Mouse (Mus musculus) forebrain, embryonic 11.5 days (tissue): ENCODE measurements at regions not wholly inside any gene's neighbourhood (a gene's known extent, or its start where the extent isn't known, plus 50 kb on each side); places are given as distances from the start of the nearest gene placed in this dataset.

Experiments used
- ATAC-seq: fragments of 200-750 bp; cut with Nextera tagmentation; replicated peaks from 2 replicates; pipeline ENCODE4 v1.8.0; 2017; ENCODE audit warnings: moderate TSS enrichment; ENCODE audit not compliant: low FRiP score
- DNase-seq: peaks from one replicate; pipeline ENCODE4 v3.0.0-alpha.2; 2017; ENCODE audit warnings: low spot score
- H3K27ac ChIP-seq: fragments of 300-500 bp; sonication (generic); 2 replicates; pipeline ENCODE4 v1.5.1; 2014; ENCODE audit warnings: low read depth, low read length
- H3K27me3 ChIP-seq: fragments of 300-500 bp; sonication (generic); 2 replicates; pipeline ENCODE4 v1.6.1; 2014; ENCODE audit warnings: mild to moderate bottlenecking, low read length, mixed read lengths; ENCODE audit not compliant: control insufficient read depth, insufficient read depth
- H3K36me3 ChIP-seq: fragments of 300-500 bp; sonication (generic); 2 replicates; pipeline ENCODE4 v1.6.1; 2014; ENCODE audit warnings: mild to moderate bottlenecking, low read length, moderate library complexity, mixed read lengths; ENCODE audit not compliant: control insufficient read depth, insufficient read depth
- H3K4me1 ChIP-seq: fragments of 300-500 bp; sonication (generic); replicated peaks from 2 replicates; pipeline ENCODE4 v1.6.1; 2014; ENCODE audit warnings: low read length, mixed read lengths; ENCODE audit not compliant: control insufficient read depth, insufficient read depth
- H3K4me2 ChIP-seq: fragments of 300-500 bp; sonication (generic); 2 replicates; pipeline ENCODE4 v1.6.1; 2014; ENCODE audit warnings: low read depth, mild to moderate bottlenecking, low read length, moderate library complexity, mixed read lengths; ENCODE audit not compliant: severe bottlenecking
- H3K4me3 ChIP-seq: fragments of 300-500 bp; sonication (generic); 2 replicates; pipeline ENCODE4 v1.5.1; 2014; ENCODE audit warnings: low read depth, low read length
- H3K9ac ChIP-seq: fragments of 300-500 bp; sonication (generic); 2 replicates; pipeline ENCODE4 v1.6.1; 2014; ENCODE audit warnings: low read length
- H3K9me3 ChIP-seq: fragments of 300-500 bp; sonication (generic); 2 replicates; pipeline ENCODE4 v1.6.1; 2016; ENCODE audit warnings: low read length, mixed read lengths; ENCODE audit not compliant: control insufficient read depth
- WGBS: fragments of 180-500 bp; shearing (Covaris S2); extraction: QIAGEN DNeasy Blood & Tissue Kit; methylation state at CpG from one replicate; pipeline ENCODE4 v1.1.7; 2014; 5-methylcytosine and 5-hydroxymethylcytosine counted together

DNA sequence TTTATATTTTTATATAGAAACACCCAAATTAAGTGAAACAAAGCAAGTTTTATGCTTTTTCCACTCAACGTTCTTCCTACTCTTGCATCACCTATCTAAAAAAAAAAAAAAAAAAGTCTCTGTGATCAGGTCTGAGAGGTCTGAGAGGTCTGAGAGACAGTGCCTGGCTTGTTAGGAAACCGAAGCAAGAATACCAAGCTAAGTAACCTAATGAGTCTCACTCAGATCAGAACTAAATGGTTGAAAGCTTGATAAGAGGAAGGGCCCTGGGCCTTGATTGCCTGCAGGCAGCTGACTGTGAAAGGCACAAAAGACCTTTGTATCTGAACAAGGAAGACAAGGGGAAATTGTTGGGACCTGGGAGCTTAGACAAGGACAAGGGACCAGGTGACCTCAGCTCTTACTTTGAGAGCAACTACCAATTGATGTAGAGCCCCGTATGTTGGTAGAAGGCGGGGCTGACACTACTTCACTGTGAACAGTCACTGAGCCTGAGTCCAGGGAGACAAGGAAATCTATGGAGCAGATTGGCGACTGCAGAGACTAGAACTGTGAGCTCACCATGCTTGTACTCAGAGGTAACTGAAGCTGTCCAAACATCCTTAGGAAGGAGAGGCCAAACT is 362.8 kb upstream of the Lrrc3b start:
- H3K4me3 ChIP-seq = no peak overlapping the region
- 45% methylated on average over 5 of the region's 5 CpGs for WGBS
- no peak for ATAC-seq

DNA sequence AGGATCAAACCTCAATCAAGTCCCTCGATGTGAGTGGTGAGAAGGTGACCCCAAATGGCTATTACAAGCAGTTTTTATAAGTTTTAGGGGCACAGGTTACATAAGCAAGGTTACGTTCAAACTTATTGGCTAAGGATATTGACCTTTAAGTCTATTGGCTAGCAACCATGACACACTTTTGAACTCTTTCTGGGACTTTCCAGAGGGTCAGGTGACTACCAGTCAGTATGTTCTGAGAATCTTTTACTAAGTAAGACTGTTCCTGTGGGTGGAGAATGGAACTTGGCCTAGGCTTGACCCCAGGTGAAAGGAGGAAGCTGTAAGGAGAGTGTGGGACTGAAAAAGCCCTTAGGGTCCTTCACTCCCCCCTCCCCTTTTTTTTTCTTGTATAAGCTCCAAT is 370.3 kb upstream of the Lrrc3b start:
- Histone ChIP-seq H3K4me1 (no peaks in the 10 kb centered on the region), H3K4me2 (no peak overlapping the region), H3K36me3 (no peaks in the 10 kb centered on the region), H3K9ac (no peak overlapping the region), H3K9me3 (no peaks in the 10 kb centered on the region), H3K4me3 (no peak overlapping the region), H3K27me3 (no peaks in the 10 kb centered on the region), H3K27ac (no peak overlapping the region)
- 81% methylated on average over 2 of the region's 2 CpGs for WGBS
- no peak for DNase-seq
- no peak for ATAC-seq

More for the DNA sequence above, 362.8 kb upstream of the Lrrc3b start:
- H3K4me2 ChIP-seq = no peak overlapping the region
- no peaks in the 10 kb centered on the region for H3K9me3 ChIP-seq
- H3K9ac ChIP-seq = no peak overlapping the region
- no peak overlapping the region for H3K27ac ChIP-seq
- H3K27me3 ChIP-seq = no peaks in the 10 kb centered on the region
- no peaks in the 10 kb centered on the region for H3K4me1 ChIP-seq
- H3K36me3 ChIP-seq = no peaks in the 10 kb centered on the region
- no peak for DNase-seq

DNA sequence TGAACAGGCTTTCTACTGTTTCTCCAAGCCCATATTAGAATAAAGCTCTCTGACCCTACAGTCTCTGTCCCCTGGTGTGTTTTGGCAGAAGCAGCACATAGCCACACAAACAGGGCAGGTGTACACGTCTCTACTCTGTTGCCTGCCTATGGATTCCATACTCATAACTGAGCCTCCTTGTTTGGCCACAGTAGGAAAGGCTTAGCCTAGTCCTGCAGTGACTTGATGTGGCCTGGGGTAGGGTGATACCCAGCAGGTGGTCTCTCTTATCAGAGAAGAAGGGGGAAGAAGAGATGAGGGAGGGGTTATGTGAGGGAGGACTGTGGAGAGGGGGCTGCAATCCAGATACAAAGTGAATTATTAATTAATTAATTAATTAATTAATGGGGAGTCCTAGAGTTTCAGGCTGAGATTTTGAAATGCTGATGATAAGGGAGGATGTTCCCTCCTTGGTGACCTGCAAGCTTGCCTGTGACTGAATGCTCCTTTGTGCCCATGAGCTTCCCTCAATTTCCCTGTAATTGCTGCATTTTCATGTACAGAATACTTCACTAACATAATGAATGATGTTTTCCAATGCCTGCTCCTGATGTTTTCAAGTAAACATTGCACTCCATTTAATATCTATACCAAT is 402.7 kb upstream of the Lrrc3b start:
- Histone ChIP-seq H3K9ac (no peak overlapping the region), H3K4me2 (no peak overlapping the region), H3K36me3 (no peaks in the 10 kb centered on the region), H3K4me1 (no peaks in the 10 kb centered on the region), H3K27ac (no peak overlapping the region), H3K9me3 (no peaks in the 10 kb centered on the region), H3K27me3 (no peaks in the 10 kb centered on the region), H3K4me3 (no peak overlapping the region)
- DNase-seq (no peak), ATAC-seq (no peak)
- 76% methylated on average over 1 of the region's 1 CpGs for WGBS

DNA sequence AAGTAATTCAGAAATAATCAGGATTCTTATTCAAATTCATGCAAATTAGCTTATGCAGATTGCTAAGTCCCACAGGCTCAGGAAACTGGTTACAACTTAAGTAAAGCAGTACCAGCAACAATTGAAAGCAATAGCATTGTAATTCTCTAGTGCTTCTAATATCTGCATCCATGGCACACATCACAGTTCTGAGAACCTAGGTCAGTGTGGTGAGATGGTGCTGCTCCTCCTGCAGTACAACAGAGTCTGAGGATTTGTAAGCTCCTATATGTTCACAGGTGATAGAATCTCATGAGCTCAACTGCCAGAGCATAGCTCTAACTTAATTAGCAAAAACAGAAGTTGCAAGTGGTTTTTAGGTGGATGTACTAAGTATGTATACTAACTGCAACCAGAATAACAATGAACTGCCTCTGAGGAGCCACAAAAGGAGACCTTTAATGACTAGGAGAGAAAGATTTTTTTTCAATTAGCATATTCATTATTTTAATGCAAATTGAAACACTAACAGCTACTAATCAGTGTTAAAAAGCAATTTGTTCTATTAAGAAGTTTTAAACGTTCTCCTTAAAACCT is 403.3 kb upstream of the Lrrc3b start:
- no peak overlapping the region for H3K27ac ChIP-seq
- DNase-seq = no peak
- no peak overlapping the region for H3K4me3 ChIP-seq
- no peaks in the 10 kb centered on the region for H3K36me3 ChIP-seq
- ATAC-seq = no peak
- no peak overlapping the region for H3K9ac ChIP-seq
- H3K9me3 ChIP-seq = no peaks in the 10 kb centered on the region
- H3K4me2 ChIP-seq = no peak overlapping the region
- WGBS = 35% methylated on average over 1 of the region's 1 CpGs
- no peaks in the 10 kb centered on the region for H3K4me1 ChIP-seq
- H3K27me3 ChIP-seq = no peaks in the 10 kb centered on the region

DNA sequence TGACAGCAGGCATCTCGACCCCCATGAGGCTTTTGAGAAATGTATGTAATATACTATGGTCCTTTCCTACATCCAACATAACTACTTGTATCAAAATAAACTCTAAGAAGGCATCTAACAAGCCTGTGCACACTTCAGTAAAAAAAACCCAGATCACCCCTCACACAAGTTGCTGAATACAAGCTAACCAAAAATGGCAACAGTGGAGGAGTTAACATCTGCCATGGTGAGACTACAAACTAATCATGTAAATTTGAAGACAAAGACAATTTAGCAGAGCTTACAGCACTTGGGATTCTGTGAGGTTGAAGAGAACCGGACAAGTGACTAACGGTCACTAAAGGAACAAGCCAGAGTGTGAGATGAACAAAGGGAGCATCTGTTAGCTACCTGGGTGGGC is 380.6 kb upstream of the Ngly1 start:
- no peak overlapping the region for H3K4me3 ChIP-seq
- H3K4me1 ChIP-seq = no peaks in the 10 kb centered on the region
- H3K4me2 ChIP-seq = no peak overlapping the region
- no peak for DNase-seq
- H3K36me3 ChIP-seq = no peaks in the 10 kb centered on the region
- no peaks in the 10 kb centered on the region for H3K27me3 ChIP-seq
- H3K27ac ChIP-seq = no peak overlapping the region
- 69% methylated on average over 3 of the region's 3 CpGs for WGBS
- ATAC-seq = 0 out of 2 replicates have a peak, but pooled peaks have one; percentile 24
- no peaks in the 10 kb centered on the region for H3K9me3 ChIP-seq
- no peak overlapping the region for H3K9ac ChIP-seq

DNA sequence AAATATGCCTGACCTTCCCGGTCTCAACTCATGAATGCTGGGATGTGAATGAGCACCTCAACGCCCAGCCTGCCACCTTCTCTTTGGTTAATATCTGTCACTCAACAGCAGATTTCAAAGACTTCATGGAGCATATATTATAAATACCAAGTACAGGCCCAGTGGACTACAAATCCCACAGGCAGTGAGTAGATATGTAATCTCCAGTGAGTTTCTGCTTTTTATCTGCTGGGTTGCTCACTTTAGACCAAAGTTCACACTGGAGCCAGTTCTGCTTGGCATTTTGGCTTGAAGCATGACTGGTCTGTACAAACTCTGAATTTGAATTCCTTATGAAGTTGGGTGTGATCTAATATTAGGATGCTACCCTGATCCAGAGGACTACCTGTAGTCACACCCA is 377.1 kb upstream of the Ngly1 start:
- Histone ChIP-seq H3K27ac (no peak overlapping the region), H3K4me2 (no peak overlapping the region), H3K9me3 (no peaks in the 10 kb centered on the region), H3K27me3 (no peaks in the 10 kb centered on the region), H3K9ac (no peak overlapping the region), H3K36me3 (no peaks in the 10 kb centered on the region), H3K4me3 (no peak overlapping the region), H3K4me1 (no peaks in the 10 kb centered on the region)
- DNase-seq = no peak
- WGBS = 83% methylated on average over 2 of the region's 2 CpGs
- no peak for ATAC-seq

DNA sequence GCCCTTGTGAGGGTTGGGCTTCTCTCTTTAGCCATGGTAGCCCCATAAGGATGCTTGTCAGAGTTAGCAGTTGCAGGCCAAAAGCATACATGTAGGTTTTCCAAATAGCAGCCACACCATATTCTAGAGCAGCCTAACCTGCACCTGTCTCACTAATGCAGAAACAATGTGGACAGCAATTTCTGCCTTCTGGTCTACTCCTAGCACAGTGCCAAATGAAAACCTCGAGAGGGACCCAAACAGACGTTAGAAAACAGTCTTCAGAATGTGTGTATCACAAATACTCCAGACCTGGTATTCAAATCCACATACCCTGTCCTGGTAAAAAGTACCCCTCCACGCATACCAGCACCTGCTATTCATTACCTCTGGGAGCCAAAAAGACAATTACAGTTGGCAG is 368.9 kb upstream of the Ngly1 start:
- ATAC-seq = no peak
- Histone ChIP-seq H3K4me1 (no peaks in the 10 kb centered on the region), H3K9ac (no peak overlapping the region), H3K27ac (no peak overlapping the region), H3K4me2 (no peak overlapping the region), H3K27me3 (no peaks in the 10 kb centered on the region), H3K4me3 (no peak overlapping the region), H3K9me3 (no peaks in the 10 kb centered on the region), H3K36me3 (no peaks in the 10 kb centered on the region)
- 87% methylated on average over 3 of the region's 3 CpGs for WGBS
- DNase-seq = no peak

DNA sequence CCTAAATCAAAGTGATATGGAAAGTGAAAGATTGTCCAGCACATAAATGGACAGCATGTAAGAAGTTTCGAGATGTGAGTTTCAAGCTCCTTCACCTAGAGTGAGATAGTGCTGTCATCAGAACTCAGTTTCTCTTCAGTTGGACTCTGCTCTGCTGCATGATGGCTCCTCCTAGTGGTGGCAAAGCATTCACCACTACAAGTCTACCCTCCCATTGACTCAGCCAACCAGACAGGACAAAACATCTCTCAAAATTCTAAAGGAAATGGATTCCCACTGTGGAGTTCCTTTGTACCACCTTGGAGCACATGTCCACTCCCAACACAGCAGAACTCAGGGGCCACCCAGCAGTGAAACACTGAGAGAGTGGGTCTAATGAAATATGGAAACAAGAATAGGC is 367.8 kb upstream of the Ngly1 start:
- ATAC-seq = peak; percentile 46; the same call in 1 of the 2 replicates
- H3K4me1 ChIP-seq = no peaks in the 10 kb centered on the region
- H3K4me2 ChIP-seq = no peak overlapping the region
- 57% methylated on average over 1 of the region's 1 CpGs for WGBS
- no peaks in the 10 kb centered on the region for H3K27me3 ChIP-seq
- H3K4me3 ChIP-seq = no peak overlapping the region
- H3K9ac ChIP-seq = no peak overlapping the region
- H3K27ac ChIP-seq = no peak overlapping the region
- H3K9me3 ChIP-seq = no peaks in the 10 kb centered on the region
- no peak for DNase-seq
- H3K36me3 ChIP-seq = no peaks in the 10 kb centered on the region
